Mouse (Mus musculus) CH12.LX (cell line): ENCODE data around the gene Ccdc30.

ENCODE experiments used
- EP300 ChIP-seq: IDR thresholded peaks from 2 replicates; pipeline ENCODE4 v1.6.1; 2011; ENCODE audit warnings: low read length, improper control_type of control experiment
- ZKSCAN1 ChIP-seq: IDR thresholded peaks from 2 replicates; pipeline ENCODE4 v1.6.1; 2012; ENCODE audit warnings: low read depth, inconsistent platforms, low read length, improper control_type of control experiment, borderline replicate concordance

DNA sequence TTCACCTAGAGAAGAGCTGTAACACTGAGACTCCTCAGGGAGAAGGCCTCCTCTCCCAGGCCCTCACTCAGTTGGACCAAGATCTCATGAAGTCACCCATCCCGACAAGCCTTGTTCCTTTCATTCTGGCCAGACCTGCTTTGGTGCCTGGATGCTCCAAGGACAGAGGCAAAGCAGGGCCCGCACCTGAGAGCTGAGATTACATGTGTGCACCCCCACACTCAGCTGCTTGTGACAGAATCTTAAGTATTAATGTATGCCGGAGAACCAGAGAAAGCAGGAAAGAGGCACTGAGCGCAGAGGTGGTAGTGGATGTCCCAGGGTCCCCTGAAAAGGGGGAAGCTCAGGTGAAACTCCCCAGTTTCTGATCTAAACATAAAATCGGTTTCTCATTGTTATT, 37.8 kb upstream of the Ccdc30 start:
- TF ChIP-seq EP300 (no peak), ZKSCAN1 (no peak)
